Mouse (Mus musculus): ENCODE data around the gene Hesx1.
"Not testable (repeated sequence)": the region's sequence is repeated elsewhere in the genome, so short reads cannot be mapped to it uniquely, and the experiment has no call there.

The Hesx1 gene

DNA sequence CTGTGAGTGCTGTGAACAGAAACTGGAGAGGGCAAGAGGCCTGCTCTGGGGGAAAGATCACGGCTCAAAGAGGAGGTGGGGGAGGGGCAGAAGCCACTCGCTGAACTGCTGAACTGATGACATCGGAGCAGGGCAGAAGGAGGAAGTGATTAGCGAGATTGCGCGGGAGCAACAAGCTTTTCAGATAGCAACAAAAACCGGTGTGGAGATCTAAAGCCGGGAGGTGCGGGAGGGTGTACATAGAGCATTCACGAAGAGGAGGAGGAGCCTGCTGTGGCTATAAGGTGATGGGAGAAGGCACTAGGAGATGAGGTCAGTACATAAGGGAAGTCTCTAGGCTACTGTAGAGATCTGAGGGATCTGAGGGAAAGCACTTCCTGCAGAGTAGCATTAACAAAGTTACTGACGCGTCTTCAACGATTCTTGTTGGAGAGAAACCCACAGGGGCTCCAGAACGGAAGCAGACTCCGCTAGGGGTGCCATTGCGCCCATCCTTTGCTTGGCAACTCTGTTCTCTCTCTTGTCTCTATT is at the start of gene Hesx1:
Hesx1 (plus strand) TSS at position 206 of the 531 bp plus-strand sequence.
- no peak for DNase-seq (ENCODE audit: low spot score in 2 of 2)

DNA sequence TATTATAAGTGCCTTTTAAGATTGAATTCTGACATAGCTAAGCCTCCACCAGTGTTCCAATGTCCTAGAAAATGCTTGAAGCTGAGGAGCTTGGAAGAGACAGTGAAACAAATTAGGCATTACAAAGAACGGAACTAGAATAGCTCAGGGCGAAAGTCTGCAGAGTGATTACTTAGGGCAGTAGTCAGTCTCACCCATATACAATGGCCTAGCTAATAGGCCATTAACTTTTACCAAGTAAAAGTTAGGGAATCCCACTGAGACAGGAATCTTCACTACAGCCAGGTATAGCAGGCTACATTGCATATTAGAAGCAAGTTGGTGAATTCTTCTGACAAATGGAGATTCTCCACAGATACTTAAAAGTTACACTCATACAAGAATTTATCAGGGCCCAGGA is 38.1 kb upstream of the Hesx1 start:
- DNase-seq (ENCODE audit: low spot score in 2 of 2), result not testable (repeated sequence)

DNA sequence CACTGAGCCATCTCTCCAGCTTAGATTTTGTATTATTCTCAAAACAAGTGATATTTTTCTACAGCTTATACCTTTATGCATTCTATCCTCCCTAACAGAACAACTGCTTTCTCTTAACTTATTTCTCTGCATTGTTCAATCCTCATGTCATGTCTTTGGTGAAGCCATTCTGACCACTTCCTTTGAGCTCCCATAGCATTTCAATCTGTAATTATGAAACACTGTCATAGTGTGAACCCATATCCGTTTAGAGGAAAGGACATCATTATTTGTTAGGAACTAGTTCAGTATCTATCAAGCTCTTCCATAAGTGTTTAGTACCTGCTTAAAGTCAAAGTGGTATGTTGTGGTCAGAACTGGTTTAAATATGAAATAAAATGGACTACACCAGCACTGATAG is 33.7 kb upstream of the Hesx1 start:
- DNase-seq (ENCODE audit: low spot score in 2 of 2), result no peak

DNA sequence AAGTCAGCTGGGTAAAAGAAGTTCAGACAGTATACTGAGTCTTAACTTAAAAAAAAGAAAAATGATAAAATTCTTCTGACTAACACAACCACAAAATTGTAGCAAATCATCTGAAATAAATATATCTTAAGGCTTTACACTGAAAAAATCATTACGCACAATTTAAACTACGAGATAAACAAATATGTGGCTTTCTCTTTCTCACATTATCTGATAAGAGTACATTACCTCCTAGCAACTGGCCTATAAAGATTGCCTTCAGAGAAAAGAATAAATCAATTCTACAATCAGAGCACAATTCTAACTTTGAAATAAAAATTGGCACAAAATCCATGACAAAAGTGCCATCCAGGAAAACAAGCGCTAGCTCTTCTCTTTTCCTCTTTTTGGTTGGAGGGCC is 25.1 kb upstream of the Hesx1 start:
- DNase-seq (ENCODE audit: low spot score in 2 of 2), result no peak

DNA sequence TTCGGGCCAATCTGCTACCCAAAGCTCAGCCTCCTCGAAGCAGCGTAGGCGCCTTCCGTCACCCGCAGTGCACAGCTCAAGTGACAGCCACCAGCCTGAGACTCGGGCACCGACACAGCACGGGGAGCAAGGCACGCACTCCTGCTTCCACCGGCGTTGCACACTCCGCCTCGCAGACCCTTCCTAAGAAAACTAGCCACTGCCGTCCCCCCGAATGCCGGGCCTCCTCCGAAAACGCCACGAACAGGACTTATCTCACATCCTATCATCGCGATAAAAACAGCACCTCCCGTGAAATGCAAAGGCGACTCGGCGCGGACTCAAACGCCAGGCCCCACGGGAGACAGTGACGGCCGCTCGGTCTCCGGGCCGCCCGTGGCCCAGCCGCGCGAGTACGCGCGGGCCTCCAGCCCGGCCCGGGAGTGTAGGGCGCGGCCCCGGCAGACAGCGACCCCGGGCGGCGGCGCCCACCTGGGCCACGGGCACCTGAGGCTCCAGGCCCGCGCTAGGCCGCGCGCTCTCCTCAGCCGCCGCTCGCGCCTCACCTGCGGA is 24.3 kb upstream of the Hesx1 start:
- peak; percentile 37 to 73 for DNase-seq (ENCODE audit: low spot score in 2 of 2)

DNA sequence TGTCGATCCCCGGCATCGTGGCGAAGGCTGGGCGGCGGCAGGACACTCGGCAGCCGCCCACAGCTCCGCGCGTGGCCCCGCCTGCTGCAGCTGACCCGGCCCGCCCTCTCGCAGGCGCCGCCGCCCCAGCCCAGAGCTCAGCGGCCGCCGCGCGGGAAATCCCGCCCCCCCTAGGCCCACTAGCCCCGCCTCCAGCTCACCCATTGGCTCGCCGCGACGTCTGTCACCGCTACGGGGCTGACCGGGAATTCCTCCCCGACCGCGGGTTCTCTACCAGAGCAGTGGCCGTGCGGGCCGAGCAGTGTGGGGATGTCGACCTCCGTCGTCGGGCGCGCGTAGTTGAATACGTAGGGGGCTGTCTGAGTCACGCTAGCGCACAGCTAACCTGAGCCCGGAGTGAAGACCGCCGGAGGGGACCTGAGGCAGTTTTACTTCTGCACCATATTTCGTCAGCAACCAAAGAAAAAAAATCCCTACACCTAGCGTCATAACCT is 23.7 kb upstream of the Hesx1 start:
- DNase-seq (ENCODE audit: low spot score in 2 of 2), result peak; percentile 80 to 94

DNA sequence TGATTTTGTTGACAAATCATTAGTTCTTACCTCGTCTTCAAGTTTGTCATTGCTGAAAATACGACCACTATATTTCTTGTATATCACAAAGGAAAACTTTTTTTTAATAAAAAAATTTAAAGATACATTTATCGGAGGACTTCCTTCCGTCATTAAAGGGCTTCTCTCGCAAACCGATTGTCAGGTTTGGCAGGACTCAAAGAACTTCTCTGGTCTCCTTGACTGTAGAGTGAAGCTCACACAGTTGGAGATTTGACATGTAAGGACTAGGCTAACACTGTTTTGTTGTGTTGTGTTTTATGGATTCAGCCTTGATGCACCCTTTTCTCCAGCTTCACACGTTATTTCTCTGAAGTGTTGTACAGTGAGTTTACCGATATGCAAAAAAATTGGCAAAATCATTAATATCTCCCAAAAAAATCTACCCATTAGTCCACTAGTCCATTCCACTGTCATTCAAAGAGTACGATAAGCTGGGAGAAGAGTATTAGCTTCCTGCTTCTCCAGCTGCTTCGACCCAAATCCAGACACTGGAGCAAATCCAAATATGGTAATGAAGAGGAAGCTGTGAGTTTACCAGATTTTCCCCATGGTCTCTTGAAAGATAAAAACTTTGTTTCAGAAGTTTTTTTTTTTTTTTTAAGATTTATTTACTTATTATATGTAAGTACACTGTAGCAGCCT is 23.0 kb upstream of the Hesx1 start, which contains the start of gene Appl1:
Appl1 (minus strand) TSS at position 127 of the 684 bp plus-strand sequence.
- no peak for DNase-seq (ENCODE audit: low spot score in 2 of 2)

DNA sequence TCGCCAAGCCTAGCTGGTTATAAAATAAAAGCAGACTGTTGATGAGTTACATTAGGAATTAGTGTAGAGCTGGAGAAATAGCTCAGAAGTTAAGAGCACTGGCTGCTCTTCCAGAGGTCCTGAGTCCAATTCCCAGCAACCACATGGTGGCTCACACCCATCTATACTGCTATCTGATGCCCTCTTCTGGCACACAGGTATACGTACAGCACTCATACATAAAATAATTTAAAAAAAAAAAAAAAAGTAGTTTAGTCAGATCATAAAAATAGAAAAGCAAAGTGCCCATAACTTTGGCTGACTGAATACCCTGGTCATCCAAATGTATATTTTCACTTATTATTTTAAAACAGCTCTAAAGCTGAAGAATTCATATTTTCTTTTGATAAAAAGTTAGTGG is 21.1 kb upstream of the Hesx1 start:
- DNase-seq (ENCODE audit: low spot score in 2 of 2), result no peak

DNA sequence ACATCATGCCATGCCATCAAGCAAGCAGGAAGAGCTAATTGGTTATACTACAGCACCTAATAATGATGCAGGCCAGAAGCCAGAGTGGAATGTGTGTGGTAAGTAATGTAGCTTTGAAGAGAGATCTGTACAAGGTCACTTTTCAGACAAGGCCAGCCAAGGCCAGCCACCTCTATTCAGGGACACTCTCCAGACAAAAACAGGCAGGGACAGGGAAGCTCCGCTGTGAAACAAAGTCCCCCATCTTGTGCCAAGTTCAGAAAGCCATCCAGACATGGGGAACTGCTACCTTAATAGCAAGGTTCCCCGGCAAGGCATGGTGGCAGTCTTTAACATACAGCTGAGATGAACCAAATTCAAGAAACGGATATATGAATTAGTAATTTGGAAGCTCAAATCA is 18.7 kb upstream of the Hesx1 start:
- no peak for DNase-seq (ENCODE audit: low spot score in 2 of 2)

DNA sequence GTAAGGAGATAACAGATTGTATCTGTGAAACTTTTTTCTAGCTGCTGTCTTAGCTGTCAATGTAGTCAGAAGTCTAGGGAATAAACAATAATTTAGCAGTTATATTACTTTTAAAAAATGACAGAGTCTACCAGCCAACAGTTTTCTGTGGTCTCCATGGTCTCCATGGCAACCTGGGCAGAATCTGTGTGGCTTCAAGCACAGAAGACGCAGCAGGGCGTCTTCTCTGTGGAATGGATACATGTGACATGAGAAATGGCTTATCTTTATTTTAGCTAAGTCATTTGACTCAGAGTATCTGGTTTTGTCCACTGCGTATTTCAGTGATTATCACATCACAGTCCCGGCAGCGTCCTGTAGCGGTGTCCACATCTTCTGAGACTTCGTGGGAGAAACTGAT is 18.0 kb upstream of the Hesx1 start:
- no peak for DNase-seq (ENCODE audit: low spot score in 2 of 2)

DNA sequence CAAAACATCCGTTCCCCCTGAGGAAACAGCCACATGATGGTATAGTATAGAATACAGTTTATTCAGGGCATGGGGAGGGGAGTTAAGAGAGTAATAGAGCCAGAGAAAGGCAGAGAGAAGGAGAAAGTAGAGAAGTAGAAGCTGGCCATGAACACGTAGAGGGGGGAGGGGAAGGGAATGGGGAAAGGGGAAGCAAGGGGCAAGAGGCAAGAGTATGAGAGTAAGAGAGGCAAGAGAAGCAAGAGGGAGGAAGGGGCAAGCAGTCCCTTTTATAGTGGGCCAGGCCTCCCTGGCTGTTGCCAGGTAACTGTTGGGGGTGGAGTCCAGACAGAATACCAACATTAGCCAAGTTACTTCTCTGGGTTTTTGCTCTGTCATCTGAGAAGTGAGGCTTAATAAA is 16.7 kb upstream of the Hesx1 start:
- DNase-seq (ENCODE audit: low spot score in 2 of 2), result no peak

DNA sequence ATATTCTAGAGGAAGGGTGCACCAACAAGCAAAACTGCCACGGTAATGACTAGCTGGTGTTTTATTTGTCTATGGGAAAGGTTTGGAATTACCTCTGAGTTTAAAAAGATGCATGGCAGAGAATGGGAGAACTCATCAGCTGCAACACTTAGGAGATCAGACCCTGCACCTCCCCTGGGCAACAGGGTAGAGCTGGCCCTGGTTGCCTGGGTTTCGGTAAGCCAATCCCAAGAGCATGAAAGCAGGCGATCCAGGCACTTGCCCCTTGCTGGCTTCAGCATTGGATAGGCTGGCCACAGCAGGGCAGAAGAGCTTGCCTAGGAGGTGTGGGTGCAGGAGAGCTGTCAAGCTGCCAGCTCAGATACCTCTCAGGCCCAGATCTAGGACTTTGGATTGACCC is 14.4 kb upstream of the Hesx1 start:
- no peak for DNase-seq (ENCODE audit: low spot score in 2 of 2)

DNA sequence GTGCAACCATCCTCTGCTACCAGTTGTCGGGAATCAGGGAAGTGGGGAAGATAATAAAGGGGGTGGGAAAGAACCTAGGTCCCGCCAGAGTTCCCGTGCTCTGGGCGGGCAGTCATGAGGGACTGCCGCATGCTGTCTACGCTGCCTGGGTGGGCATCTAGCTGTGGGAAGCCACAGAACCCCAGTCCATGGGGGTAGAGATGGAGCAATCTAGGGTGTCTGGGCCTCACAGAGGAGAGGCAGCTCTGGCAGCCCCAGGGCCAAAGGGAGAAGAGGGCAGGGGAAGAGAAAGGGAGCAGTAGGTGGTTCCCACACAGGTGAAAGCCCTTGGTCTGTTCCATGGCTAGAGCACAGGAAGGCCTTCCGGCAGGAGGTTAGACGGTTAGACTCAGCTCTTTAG is 13.2 kb upstream of the Hesx1 start:
- DNase-seq (ENCODE audit: low spot score in 2 of 2), result no peak

DNA sequence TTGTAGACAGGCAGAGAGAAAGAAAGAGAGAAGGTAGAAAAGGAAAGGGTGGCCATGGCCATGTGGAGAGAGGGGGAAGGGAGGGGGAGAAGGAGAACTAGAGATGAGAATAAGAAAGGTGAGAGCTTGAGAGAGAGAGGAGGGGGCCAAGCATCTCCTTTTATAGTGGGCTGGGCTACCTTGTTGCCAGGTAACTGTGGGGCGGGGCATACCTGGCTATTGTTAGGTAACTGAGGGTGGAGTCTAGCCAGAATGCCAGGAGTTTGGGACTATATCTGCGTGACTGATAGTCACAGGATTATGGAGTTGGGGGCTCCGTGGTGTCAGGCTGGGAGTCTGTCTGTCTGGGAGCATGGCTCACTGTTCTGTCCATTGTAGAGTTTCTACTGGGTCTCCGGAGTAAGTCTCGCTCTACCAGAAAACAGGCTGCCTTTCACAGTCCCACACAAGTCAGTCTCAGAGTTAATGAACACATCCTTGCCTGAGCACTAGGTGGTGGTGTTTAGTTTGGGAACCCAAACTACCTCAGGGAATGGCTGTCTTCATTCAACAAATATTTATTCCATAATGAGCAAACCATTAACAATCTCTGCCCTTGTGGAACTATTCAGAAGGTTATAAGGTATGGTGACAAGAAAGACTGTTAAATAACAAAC is 12.6 kb upstream of the Hesx1 start:
- DNase-seq (ENCODE audit: low spot score in 2 of 2), result no peak

DNA sequence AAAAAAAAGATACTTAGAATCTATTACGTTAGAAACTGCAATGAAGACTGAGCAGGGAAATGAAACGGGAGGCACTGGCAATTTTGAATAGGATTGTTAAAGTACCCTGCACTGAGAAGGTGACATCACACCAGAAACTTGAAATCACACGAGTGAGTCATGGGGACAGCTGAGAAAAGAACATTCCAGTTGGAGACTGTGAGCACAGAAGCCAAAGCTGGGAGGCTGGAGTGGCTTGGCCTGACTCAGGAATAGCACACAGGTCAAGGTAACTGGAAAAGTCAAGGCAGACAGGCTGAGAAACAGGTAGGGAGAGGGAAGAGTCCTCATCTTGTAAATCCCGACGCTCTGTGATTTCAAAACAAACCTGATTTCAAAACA is 12.1 kb upstream of the Hesx1 start:
- DNase-seq (ENCODE audit: low spot score in 2 of 2), result no peak

DNA sequence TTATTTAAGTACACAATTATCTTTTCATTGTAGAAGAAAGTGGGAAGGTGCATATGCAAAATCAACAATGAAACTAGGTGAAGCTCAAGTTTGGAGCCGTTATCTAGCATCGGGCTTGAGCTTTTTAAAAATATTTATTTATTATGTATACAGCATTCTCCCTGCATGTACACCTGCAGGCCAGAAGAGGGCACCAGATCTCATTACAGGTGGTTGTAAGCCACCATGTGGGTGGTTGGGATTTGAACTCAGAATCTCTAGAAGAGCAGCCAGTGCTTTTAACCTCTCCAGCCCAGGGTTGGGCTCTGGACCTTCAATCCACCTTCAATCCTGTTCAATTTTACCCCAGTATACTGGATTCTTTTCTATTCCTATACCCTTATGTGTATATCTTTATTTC is 5.5 kb upstream of the Hesx1 start:
- no peak for DNase-seq (ENCODE audit: low spot score in 2 of 2)

DNA sequence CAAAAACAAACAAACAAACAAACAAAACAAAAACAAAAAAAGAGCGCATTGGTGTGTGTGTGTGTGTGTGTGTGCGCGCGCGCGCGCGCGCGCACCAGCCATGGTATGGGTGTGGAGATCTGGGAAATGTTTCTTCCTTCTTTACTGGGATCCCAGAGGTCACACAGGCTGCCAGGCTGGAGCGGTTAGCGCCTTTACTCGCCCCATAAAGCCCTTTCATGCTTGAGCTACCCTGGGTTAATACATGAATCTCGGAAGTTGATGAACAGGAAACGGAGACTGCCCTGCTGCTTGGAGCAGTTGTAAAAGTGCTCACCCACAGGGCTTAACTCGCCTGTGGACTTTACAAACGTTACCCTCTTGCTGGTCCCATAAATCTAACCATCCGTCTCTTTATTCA is 2.6 kb upstream of the Hesx1 start:
- no peak for DNase-seq (ENCODE audit: low spot score in 2 of 2)

DNA sequence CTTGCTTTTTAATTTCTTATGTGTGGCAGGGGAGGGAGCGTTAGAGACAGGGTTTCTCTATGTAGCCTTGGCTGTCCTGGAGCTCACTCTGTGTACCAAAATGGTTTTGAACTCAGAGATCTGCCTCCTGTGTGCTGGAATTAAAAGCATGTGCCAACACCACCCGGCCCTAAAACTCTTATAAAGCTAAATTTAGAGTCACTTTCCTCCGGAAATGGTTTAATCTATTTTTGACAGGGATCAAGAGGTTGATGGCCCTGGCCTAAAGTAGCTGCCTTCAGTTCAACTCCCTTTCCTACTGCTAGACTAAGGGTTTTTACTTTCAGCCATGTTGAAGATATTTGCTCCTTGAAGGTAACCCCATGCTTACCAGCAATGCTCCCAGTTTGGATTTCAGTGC is 789 bp upstream of the Hesx1 start:
- no peak for DNase-seq (ENCODE audit: low spot score in 2 of 2)

DNA sequence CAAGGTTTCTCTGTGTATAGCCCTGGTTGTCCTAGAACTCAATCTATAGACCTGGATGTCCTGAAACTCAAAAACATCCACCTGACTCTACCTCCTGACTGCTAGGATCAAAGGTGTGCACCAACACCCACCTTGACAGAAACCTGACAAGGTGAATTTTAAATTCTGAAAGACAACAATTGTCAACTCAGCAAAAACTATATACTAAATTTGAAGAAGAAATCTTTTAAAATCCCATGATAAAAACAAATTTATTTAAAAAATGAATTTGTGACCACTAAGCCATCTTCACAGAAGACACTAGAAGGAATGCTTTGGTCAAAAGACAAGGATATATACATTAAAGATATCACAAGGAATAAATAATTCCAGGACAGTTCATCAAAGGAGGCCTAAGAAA is 2.0 kb downstream of the Hesx1 start:
- no peak for DNase-seq (ENCODE audit: low spot score in 2 of 2)

DNA sequence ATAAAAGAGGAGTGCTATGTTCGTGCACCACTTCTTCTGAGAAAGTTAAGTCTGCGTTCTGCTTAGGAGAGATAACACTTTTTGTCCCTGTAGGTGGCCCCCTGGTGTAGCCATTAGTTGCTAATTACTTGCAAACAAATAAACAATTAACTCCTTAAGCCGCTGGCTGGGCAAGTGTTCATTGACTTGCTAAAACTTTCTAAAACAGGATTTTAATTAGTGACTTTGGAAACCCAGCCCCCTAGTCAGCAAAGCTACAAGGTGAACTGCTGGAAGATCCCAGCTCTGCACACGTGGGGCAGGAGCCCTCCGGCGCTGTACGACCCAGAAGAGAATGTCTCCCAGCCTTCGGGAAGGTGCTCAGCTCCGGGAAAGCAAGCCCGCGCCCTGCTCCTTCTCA is 6.2 kb downstream of the Hesx1 start:
- DNase-seq (ENCODE audit: low spot score in 2 of 2), result no peak

DNA sequence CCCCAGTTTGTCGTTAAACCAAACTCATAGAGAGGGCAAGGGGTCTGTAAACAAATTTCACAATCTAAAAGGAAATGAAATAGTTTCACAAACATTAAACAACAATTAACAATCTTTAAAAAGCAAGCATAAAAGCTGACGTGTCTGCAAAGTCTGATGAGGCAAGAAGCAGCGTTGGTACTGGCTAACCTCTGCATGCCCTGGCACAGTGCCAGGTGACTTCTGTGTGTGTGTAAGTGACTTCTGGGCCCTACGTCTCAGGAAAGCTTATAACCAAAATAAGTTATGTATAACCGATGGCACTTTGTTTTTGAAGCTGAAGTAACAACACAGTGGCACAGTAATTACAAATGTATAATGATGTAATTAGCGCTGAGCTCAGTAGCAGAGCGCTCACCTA is 10.7 kb downstream of the Hesx1 start:
- DNase-seq (ENCODE audit: low spot score in 2 of 2), result no peak

DNA sequence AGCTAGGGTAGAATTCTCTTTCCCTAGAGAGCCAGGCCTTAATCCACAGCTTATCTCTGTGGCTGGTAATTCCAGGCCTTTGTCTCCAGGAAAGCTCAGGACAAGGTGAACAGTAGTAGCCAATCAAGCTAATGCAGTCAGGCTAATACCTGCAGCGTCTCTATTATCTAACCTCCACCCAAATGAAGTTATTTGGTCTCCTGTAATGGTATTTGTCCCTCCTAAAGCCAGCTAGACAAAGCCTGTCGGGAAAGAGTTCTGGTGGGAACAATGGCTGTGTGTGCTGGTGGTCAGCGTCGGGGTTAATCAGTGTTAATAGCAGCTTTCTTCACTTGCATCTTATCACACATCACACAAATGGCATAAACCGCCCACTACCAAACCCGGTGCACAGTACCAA is 11.7 kb downstream of the Hesx1 start:
- DNase-seq (ENCODE audit: low spot score in 2 of 2), result no peak

DNA sequence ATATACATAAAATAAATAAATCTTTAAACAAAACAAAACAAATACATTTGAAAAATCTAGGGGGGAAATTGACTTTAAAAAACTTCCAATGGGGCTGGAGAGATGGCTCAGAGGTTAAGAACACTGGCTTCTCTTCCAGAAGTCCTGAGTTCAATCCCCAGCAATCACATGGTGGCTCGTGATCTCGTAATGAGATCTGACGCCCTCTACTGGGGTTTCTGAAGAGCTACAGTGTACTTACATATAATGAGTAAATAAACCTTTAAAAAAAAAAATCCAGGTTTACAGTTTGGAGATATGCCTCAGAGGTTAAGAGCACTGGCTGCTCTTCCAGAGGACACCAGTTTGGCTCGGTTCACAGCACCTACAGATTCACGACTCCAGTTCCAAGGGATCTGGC is 17.3 kb downstream of the Hesx1 start:
- DNase-seq (ENCODE audit: low spot score in 2 of 2), result no peak

Data from left cerebral cortex, adult 9 months (tissue).